Mouse (Mus musculus) heart, postnatal 0 days (tissue): ENCODE data around the gene Cyp2w1.

Experiments used
- CTCF ChIP-seq: IDR thresholded peaks from 2 replicates; pipeline ENCODE4 v1.5.1; 2016; ENCODE audit warnings: antibody characterized with exemption, control low read depth, low read depth
- EP300 ChIP-seq: IDR thresholded peaks from 2 replicates; pipeline ENCODE4 v1.6.1; 2016; ENCODE audit warnings: antibody characterized with exemption, low read depth

GRCm38 (mm10) chr5:139330766-139331165 is 21.7 kb upstream of the Cyp2w1 start:
- no peak for TF ChIP-seq CTCF
- TF ChIP-seq EP300, result no peak
